Mouse (Mus musculus) CH12.LX (cell line): ENCODE data around the gene Ubiad1. TPM values are rescaled to one million over a fixed set of nuclear protein-coding genes. Genes with fewer than 3 reads are reported as not detected.

Experiments
- DNase-seq: peaks from one replicate; pipeline ENCODE4 v3.0.0-alpha.2; 2013; ENCODE audit errors: extremely low read depth
- H3K27ac ChIP-seq: 2 replicates; pipeline ENCODE4 v1.5.1; 2012; ENCODE audit warnings: low read depth, mild to moderate bottlenecking, control low read depth, moderate library complexity; ENCODE audit not compliant: insufficient read depth
- H3K27me3 ChIP-seq: replicated peaks from 2 replicates; pipeline ENCODE3; 2012; ENCODE audit warnings: inconsistent platforms
- H3K36me3 ChIP-seq, 2 experiments: replicated peaks in 1 of 2; 2 replicates each; pipeline versions ENCODE3 to v1.6.1; 2012; ENCODE audit warnings: inconsistent platforms in 1 of 2, low read length in 1 of 2, mild to moderate bottlenecking in 1 of 2, mixed read lengths in 1 of 2, moderate library complexity in 1 of 2; ENCODE audit not compliant: control insufficient read depth in 1 of 2, insufficient read depth in 1 of 2
- H3K4me1 ChIP-seq, 2 experiments: 2 replicates each; pipeline ENCODE4 v1.6.1; 2012; ENCODE audit warnings: inconsistent platforms in 1 of 2, moderate library complexity in 1 of 2; ENCODE audit not compliant: insufficient read depth in 2 of 2, control insufficient read depth in 1 of 2
- H3K4me2 ChIP-seq: 2 replicates; pipeline ENCODE4 v1.6.1; 2012; ENCODE audit warnings: low read depth, mild to moderate bottlenecking, control low read depth; ENCODE audit not compliant: poor library complexity, insufficient read depth, severe bottlenecking
- H3K4me3 ChIP-seq, 3 experiments: fragments of 150-350 bp in 1 of 3; sonication (generic) in 1 of 3; replicated peaks in 1 of 3; 2 replicates each; pipeline versions ENCODE3 to v1.5.1; 2011 to 2012; ENCODE audit warnings: low read depth in 2 of 3, low read length in 2 of 3, mild to moderate bottlenecking in 2 of 3, moderate library complexity in 2 of 3, control low read depth in 1 of 3, improper control_type of control experiment in 1 of 3, inconsistent platforms in 1 of 3, mixed read lengths in 1 of 3; ENCODE audit not compliant: poor library complexity in 1 of 3
- H3K79me2 ChIP-seq: replicated peaks from 2 replicates; pipeline ENCODE4 v1.6.1; 2012; ENCODE audit warnings: mild to moderate bottlenecking, moderate library complexity; ENCODE audit not compliant: control insufficient read depth, poor library complexity, insufficient read depth, severe bottlenecking; ENCODE audit errors: extremely low read depth
- H3K9ac ChIP-seq: 2 replicates; pipeline ENCODE4 v1.6.1; 2012; ENCODE audit warnings: low read depth, mild to moderate bottlenecking, control low read depth, moderate library complexity; ENCODE audit not compliant: insufficient read depth
- H3K9me3 ChIP-seq: replicated peaks from 2 replicates; pipeline ENCODE3; 2012; ENCODE audit warnings: low read length, inconsistent platforms, mixed read lengths
- CTCF ChIP-seq, 2 experiments: IDR thresholded peaks in 1 of 2; conservative IDR thresholded peaks in 1 of 2; 2 replicates each; pipeline ENCODE4 v1.5.1; 2011 to 2012; ENCODE audit warnings: low read depth in 2 of 2, low read length in 2 of 2, improper control_type of control experiment in 1 of 2, inconsistent platforms in 1 of 2, mild to moderate bottlenecking in 1 of 2, moderate library complexity in 1 of 2
- E2F4 ChIP-seq: IDR thresholded peaks from 2 replicates; pipeline ENCODE4 v1.6.1; 2011; ENCODE audit warnings: low read depth, low read length, improper control_type of control experiment; ENCODE audit not compliant: insufficient replicate concordance
- GABPA ChIP-seq: IDR thresholded peaks from 2 replicates; pipeline ENCODE4 v1.6.1; 2012; ENCODE audit warnings: low read depth, low read length, improper control_type of control experiment, inconsistent platforms; ENCODE audit not compliant: insufficient replicate concordance
- JUND ChIP-seq: conservative IDR thresholded peaks from 2 replicates; pipeline ENCODE4 v1.6.1; 2011; ENCODE audit warnings: low read depth, low read length, improper control_type of control experiment
- NELFE ChIP-seq: IDR thresholded peaks from 2 replicates; pipeline ENCODE4 v1.6.1; 2011; ENCODE audit warnings: low read depth, low read length, improper control_type of control experiment
- NRF1 ChIP-seq: IDR thresholded peaks from 2 replicates; pipeline ENCODE4 v1.6.1; 2014; ENCODE audit warnings: low read depth, mild to moderate bottlenecking, inconsistent platforms, low read length, improper control_type of control experiment, moderate library complexity
- POLR2A ChIP-seq: IDR thresholded peaks from 2 replicates; pipeline ENCODE4 v1.6.1; 2011; ENCODE audit warnings: low read depth, mild to moderate bottlenecking, improper control_type of control experiment, low read length
- POLR2AphosphoS2 ChIP-seq: IDR thresholded peaks from 2 replicates; pipeline ENCODE4 v1.6.1; 2011; ENCODE audit warnings: low read depth, low read length, improper control_type of control experiment
- SIN3A ChIP-seq: IDR thresholded peaks from 2 replicates; pipeline ENCODE4 v1.6.1; 2012; ENCODE audit warnings: low read length, improper control_type of control experiment, inconsistent platforms
- SMC3 ChIP-seq: IDR thresholded peaks from 2 replicates; pipeline ENCODE4 v1.6.1; 2011; ENCODE audit warnings: low read depth, low read length, improper control_type of control experiment
- TBP ChIP-seq: conservative IDR thresholded peaks from 2 replicates; pipeline ENCODE4 v1.6.1; 2011; ENCODE audit warnings: low read depth, low read length, improper control_type of control experiment
- UBTF ChIP-seq: IDR thresholded peaks from 2 replicates; pipeline ENCODE4 v1.6.1; 2012; ENCODE audit warnings: low read depth, mild to moderate bottlenecking, inconsistent platforms, low read length, improper control_type of control experiment, moderate library complexity
- USF1 ChIP-seq: IDR thresholded peaks from 2 replicates; pipeline ENCODE4 v1.6.1; 2014; ENCODE audit warnings: low read depth, mild to moderate bottlenecking, inconsistent platforms, low read length, improper control_type of control experiment
- ZKSCAN1 ChIP-seq: IDR thresholded peaks from 2 replicates; pipeline ENCODE4 v1.6.1; 2012; ENCODE audit warnings: low read depth, inconsistent platforms, low read length, improper control_type of control experiment, borderline replicate concordance
- dilution Hi-C: fragments of 300-500 bp; cut with MboI; formaldehyde crosslinking; loops from 2 replicates; pipeline ENCODE4 v1.14.3; 2020; ENCODE audit warnings: low sequenced_read_pairs; ENCODE audit not compliant: extremely low pct_unique_long_range_greater_than_20kb, extremely low pct_ligation_motif_present
- in situ Hi-C: fragments of 300-500 bp; cut with MboI; formaldehyde crosslinking; loops from 3 replicates; pipeline ENCODE4 v1.14.3; 2019; ENCODE audit warnings: low sequenced_read_pairs, low pct_ligation_motif_present, low pct_unique_long_range_greater_than_20kb, mixed read lengths
- polyA plus RNA-seq: library from polyadenylated mRNA; unstranded; fragments of >175 nt; gene quantifications from 2 replicates; pipeline ENCODE4 v1.2.1, GENCODE M21; 2012; ENCODE audit warnings: low read depth; ENCODE audit not compliant: insufficient read length
- total RNA-seq, 2 experiments: library from RNA; depleted of rRNA; stranded (reverse); fragments of 300-350 nt in 1 of 2; fragments of >200 nt in 1 of 2; gene quantifications; 2 replicates each; pipeline ENCODE4 v1.2.3; 2012 to 2014

The Ubiad1 gene
- total and polyA plus RNA-seq, 3 experiments: 20.5 to 21.9 (median 20.9) TPM

DNA sequence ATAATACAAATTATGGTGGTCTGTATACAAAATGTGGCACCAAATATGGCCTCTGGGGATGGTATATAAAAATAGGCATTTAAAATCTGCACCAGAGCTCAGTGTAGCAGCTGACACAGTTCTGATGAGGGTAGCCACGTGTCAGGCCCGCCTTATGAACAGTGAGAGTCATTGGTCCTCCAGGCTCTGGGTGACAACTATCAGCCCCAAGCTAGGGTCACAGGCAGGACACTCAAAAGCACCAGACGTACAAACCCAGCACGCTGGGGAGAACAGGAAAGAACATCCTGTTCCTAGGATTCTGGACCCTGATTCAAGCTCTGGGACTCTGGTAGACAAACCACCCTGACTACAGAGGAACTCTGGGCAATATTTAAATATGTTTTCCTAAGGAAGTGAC, 10.0 kb downstream of the Ubiad1 start:
- in situ Hi-C loops: loop anchor here (5.0 kb wide), 1 partner anchor 262 kb away; no protein-coding TSS in a partner anchor
- Histone ChIP-seq H3K4me3 (no peak overlapping the region), H3K4me2 (no peak overlapping the region), H3K27ac (no peak overlapping the region), H3K27me3 (no peaks in the 10 kb centered on the region), H3K9me3 (no peaks in the 10 kb centered on the region), H3K79me2 (peaks cover 3% of the 10 kb centered on the region)
- no peak for DNase-seq
- dilution Hi-C loops: no loop called here
- TF ChIP-seq POLR2AphosphoS2 (no peak), USF1 (no peak), CTCF (conservative IDR thresholded peaks at IDR 0.05 in 1 of 2, IDR thresholded peaks at IDR 0.05 in 1 of 2; ENCODE audit: low read depth in 2 of 2, low read length in 2 of 2) (no peak), POLR2A (no peak), E2F4 (no peak), GABPA (no peak), SMC3 (no peak), SIN3A (no peak)
- TF ChIP-seq, all 38 proteins: peak for 0
- peaks cover 0 to 3% of the 10 kb centered on the region in 2 experiments; a peak in 2 of 4 replicates for H3K4me1 ChIP-seq
- peaks cover 39 to 91% of the 10 kb centered on the region in 2 experiments for H3K36me3 ChIP-seq
- H3K9ac ChIP-seq: no peak overlapping the region

- TF ChIP-seq JUND: no peak
- no peak for TF ChIP-seq ZKSCAN1
- TF ChIP-seq NRF1: no peak
- no peak for TF ChIP-seq SIN3A
- no peak for TF ChIP-seq USF1
- TF ChIP-seq TBP: no peak
- no peak for TF ChIP-seq UBTF
- dilution Hi-C loops: no loop called here
- Histone ChIP-seq H3K36me3 (peaks cover 39 to 90% of the 10 kb centered on the region in 2 experiments), H3K79me2 (peaks cover 3% of the 10 kb centered on the region; the same call in 1 of the 2 replicates), H3K9ac (no peak overlapping the region), H3K4me2 (no peak overlapping the region), H3K4me1 (peaks cover 0 to 3% of the 10 kb centered on the region in 2 experiments; a peak in 1 of 4 replicates), H3K27me3 (no peaks in the 10 kb centered on the region), H3K9me3 (no peaks in the 10 kb centered on the region), H3K4me3 (no peak overlapping the region), H3K27ac (no peak overlapping the region)
- DNase-seq: no peak
- in situ Hi-C loops: loop anchor here (5.0 kb wide), 1 partner anchor 262 kb away; no protein-coding TSS in a partner anchor
Measured at GRCm38 (mm10) chr4:148433813-148434212, 10.8 kb downstream of the Ubiad1 start.

- Histone ChIP-seq H3K9me3 (no peaks in the 10 kb centered on the region), H3K9ac (no peak overlapping the region), H3K4me3 (no peak overlapping the region), H3K4me1 (no peaks in the 10 kb centered on the region), H3K36me3 (peaks cover 39 to 85% of the 10 kb centered on the region in 2 experiments)
- in situ Hi-C loops: loop anchor here (5.0 kb wide), 1 partner anchor 261 kb away; no protein-coding TSS in a partner anchor
- DNase-seq: no peak
- no peak for TF ChIP-seq NELFE
- TF ChIP-seq, all 38 proteins: peak for 0
- Histone ChIP-seq H3K27me3 (no peaks in the 10 kb centered on the region), H3K27ac (no peak overlapping the region), H3K79me2 (0 out of 2 replicates have a peak, but pooled peaks cover 3% of the 10 kb centered on the region), H3K4me2 (no peak overlapping the region)
- dilution Hi-C loops: no loop called here
Measured at GRCm38 (mm10) chr4:148433336-148433735, 11.2 kb downstream of the Ubiad1 start.
